Mouse (Mus musculus): ENCODE measurements around the gene Higd2a. TPM values are rescaled to one million over a fixed set of nuclear protein-coding genes. Genes with fewer than 3 reads are reported as not detected.

The Higd2a gene
- polyA plus RNA-seq, 1 experiment from 2014 or later, result 243 TPM

GRCm38 (mm10) chr13:54591776-54592356 lies 1.9 kb downstream of the Higd2a start:
- 86% methylated on average over 8 of the region's 8 CpGs for WGBS
- Histone ChIP-seq H3K27ac (ENCODE audit: low read length) (no peak overlapping the region), H3K4me1 (ENCODE audit: insufficient read depth, low read depth, low read length) (peaks cover 4% of the 10 kb centered on the region; the same call in 1 of the 2 replicates), H3K4me3 (ENCODE audit: low read depth, low read length) (no peak overlapping the region), H3K4me2 (replicated peaks; ENCODE audit: low read depth, low read length) (no peak overlapping the region), H3K36me3 (ENCODE audit: insufficient read depth, low read length) (peaks cover 4% of the 10 kb centered on the region; the same call in 1 of the 2 replicates), H3K9me3 (ENCODE audit: low read length) (no peaks in the 10 kb centered on the region), H3K9ac (replicated peaks; ENCODE audit: low read depth) (no peak overlapping the region), H3K27me3 (replicated peaks; ENCODE audit: insufficient read depth, low read length) (no peaks in the 10 kb centered on the region)
- ATAC-seq (no peak), DNase-seq (ENCODE audit: low spot score) (no peak)
- TF ChIP-seq CTCF (IDR thresholded peaks at IDR 0.05) (no peak), EP300 (IDR thresholded peaks at IDR 0.05) (no peak)

- Histone ChIP-seq H3K36me3 (ENCODE audit: insufficient read depth, low read length) (0 out of 2 replicates have a peak, but pooled peaks cover 4% of the 10 kb centered on the region), H3K4me3 (ENCODE audit: low read depth, low read length) (no peak overlapping the region), H3K9me3 (ENCODE audit: low read length) (no peaks in the 10 kb centered on the region), H3K27ac (ENCODE audit: low read length) (no peak overlapping the region), H3K9ac (replicated peaks; ENCODE audit: low read depth) (no peak overlapping the region), H3K4me1 (ENCODE audit: insufficient read depth, low read depth, low read length) (peaks cover 4% of the 10 kb centered on the region; the same call in 1 of the 2 replicates), H3K4me2 (replicated peaks; ENCODE audit: low read depth, low read length) (no peak overlapping the region), H3K27me3 (replicated peaks; ENCODE audit: insufficient read depth, low read length) (no peaks in the 10 kb centered on the region)
- TF ChIP-seq CTCF (IDR thresholded peaks at IDR 0.05) (no peak), EP300 (IDR thresholded peaks at IDR 0.05) (no peak)
- DNase-seq (ENCODE audit: low spot score), result no peak
- 90% methylated on average over 11 of the region's 11 CpGs for WGBS
- no peak for ATAC-seq
These were observed 3.6 kb downstream of the Higd2a start for GRCm38 (mm10) chr13:54593617-54594016.

GRCm38 (mm10) chr13:54596107-54596690 lies 6.2 kb downstream of the Higd2a start:
- H3K9ac ChIP-seq (replicated peaks; ENCODE audit: low read depth), result no peak overlapping the region
- WGBS, result 68% methylated on average over 8 of the region's 8 CpGs

GRCm38 (mm10) chr13:54596870-54597269 lies 6.9 kb downstream of the Higd2a start:
- WGBS, result 50% methylated on average over 5 of the region's 5 CpGs
- Histone ChIP-seq H3K36me3 (ENCODE audit: insufficient read depth, low read length) (0 out of 2 replicates have a peak, but pooled peaks cover 6% of the 10 kb centered on the region), H3K27me3 (replicated peaks; ENCODE audit: insufficient read depth, low read length) (no peaks in the 10 kb centered on the region), H3K9ac (replicated peaks; ENCODE audit: low read depth) (no peak overlapping the region), H3K4me3 (ENCODE audit: low read depth, low read length) (no peak overlapping the region), H3K4me2 (replicated peaks; ENCODE audit: low read depth, low read length) (no peak overlapping the region), H3K9me3 (ENCODE audit: low read length) (no peaks in the 10 kb centered on the region), H3K27ac (ENCODE audit: low read length) (no peak overlapping the region), H3K4me1 (ENCODE audit: insufficient read depth, low read depth, low read length) (no peaks in the 10 kb centered on the region)
- ATAC-seq (no peak), DNase-seq (ENCODE audit: low spot score) (no peak)
- no peak for TF ChIP-seq EP300 (IDR thresholded peaks at IDR 0.05)
- no peak for TF ChIP-seq CTCF (IDR thresholded peaks at IDR 0.05)

More at GRCm38 (mm10) chr13:54596107-54596690, 6.2 kb downstream of the Higd2a start:
- no peak for DNase-seq (ENCODE audit: low spot score)
- ATAC-seq, result no peak
- Histone ChIP-seq H3K4me3 (ENCODE audit: low read depth, low read length) (no peak overlapping the region), H3K27ac (ENCODE audit: low read length) (no peak overlapping the region), H3K27me3 (replicated peaks; ENCODE audit: insufficient read depth, low read length) (no peaks in the 10 kb centered on the region), H3K36me3 (ENCODE audit: insufficient read depth, low read length) (0 out of 2 replicates have a peak, but pooled peaks cover 4% of the 10 kb centered on the region), H3K9me3 (ENCODE audit: low read length) (no peaks in the 10 kb centered on the region), H3K4me2 (replicated peaks; ENCODE audit: low read depth, low read length) (no peak overlapping the region), H3K4me1 (ENCODE audit: insufficient read depth, low read depth, low read length) (no peaks in the 10 kb centered on the region; the same call in 1 of the 2 replicates)
- no peak for TF ChIP-seq CTCF (IDR thresholded peaks at IDR 0.05)
- TF ChIP-seq EP300 (IDR thresholded peaks at IDR 0.05), result no peak

GRCm38 (mm10) chr13:54598622-54599143 lies 8.7 kb downstream of the Higd2a start:
- H3K4me1 ChIP-seq (ENCODE audit: insufficient read depth, low read depth, low read length), result no peaks in the 10 kb centered on the region
- ATAC-seq, result no peak
- H3K36me3 ChIP-seq (ENCODE audit: insufficient read depth, low read length), result 0 out of 2 replicates have a peak, but pooled peaks cover 6% of the 10 kb centered on the region
- H3K9me3 ChIP-seq (ENCODE audit: low read length), result no peaks in the 10 kb centered on the region
- no peak for TF ChIP-seq EP300 (IDR thresholded peaks at IDR 0.05)
- no peak for TF ChIP-seq CTCF (IDR thresholded peaks at IDR 0.05)
- H3K9ac ChIP-seq (replicated peaks; ENCODE audit: low read depth), result no peak overlapping the region
- DNase-seq (ENCODE audit: low spot score), result no peak
- 84% methylated on average over 12 of the region's 12 CpGs for WGBS
- no peak overlapping the region for H3K4me3 ChIP-seq (ENCODE audit: low read depth, low read length)
- no peaks in the 10 kb centered on the region for H3K27me3 ChIP-seq (replicated peaks; ENCODE audit: insufficient read depth, low read length)
- no peak overlapping the region for H3K27ac ChIP-seq (ENCODE audit: low read length)
- H3K4me2 ChIP-seq (replicated peaks; ENCODE audit: low read depth, low read length), result no peak overlapping the region

- H3K4me3 ChIP-seq (ENCODE audit: low read depth, low read length), result no peak overlapping the region
These were observed 12.7 kb downstream of the Higd2a start for GRCm38 (mm10) chr13:54602639-54603111.

More at GRCm38 (mm10) chr13:54602639-54603111, 12.7 kb downstream of the Higd2a start:
- DNase-seq (ENCODE audit: low spot score) (no peak), ATAC-seq (no peak)
- 63% methylated on average over 3 of the region's 3 CpGs for whole genome bisulfite sequencing
- H3K4me2 ChIP-seq (replicated peaks; ENCODE audit: low read depth, low read length), result no peak overlapping the region
- no peaks in the 10 kb centered on the region for H3K9me3 ChIP-seq (ENCODE audit: low read length)
- H3K9ac ChIP-seq (replicated peaks; ENCODE audit: low read depth), result no peak overlapping the region
- peaks cover 6% of the 10 kb centered on the region; the same call in 1 of the 2 replicates for H3K36me3 ChIP-seq (ENCODE audit: insufficient read depth, low read length)
- no peaks in the 10 kb centered on the region for H3K27me3 ChIP-seq (replicated peaks; ENCODE audit: insufficient read depth, low read length)
- H3K4me1 ChIP-seq (ENCODE audit: insufficient read depth, low read depth, low read length), result no peaks in the 10 kb centered on the region
- no peak for TF ChIP-seq EP300 (IDR thresholded peaks at IDR 0.05)
- no peak for TF ChIP-seq CTCF (IDR thresholded peaks at IDR 0.05)
- H3K27ac ChIP-seq (ENCODE audit: low read length), result no peak overlapping the region

Data from lung, postnatal 0 days (tissue).